ENCODE assay signal across 8 mouse cellular contexts in genomic region chr4:142248426-142248825, GRCm38 (mm10). TPM values are rescaled to one million over a fixed set of nuclear protein-coding genes. Genes with fewer than 3 reads are reported as not detected.
DNase-seq lines count a peak whose midpoint lies in the region; ATAC-seq and TF ChIP-seq lines count a peak whose summit lies in the region.

No protein-coding gene starts in this region.

- ATAC-seq in liver, embryonic 11.5 days (replicated peaks; ENCODE audit: low FRiP score), result peak; percentile 27; the same call in 1 of the 2 replicates
- ATAC-seq in neural tube, embryonic 11.5 days (ENCODE audit: insufficient read depth, low FRiP score, low TSS enrichment), result peak; percentile 28; the same call in 1 of the 2 replicates

- no peak overlapping the region for H3K4me3 ChIP-seq in kidney, adult 2 months (ENCODE audit: insufficient read depth, low read depth, low read length)
- no peak overlapping the region for H3K4me3 ChIP-seq in liver, embryonic 11.5 days (ENCODE audit: low read depth, low read length)
- no peak overlapping the region for H3K4me3 ChIP-seq in neural tube, embryonic 11.5 days (ENCODE audit: low read depth, low read length)

- H3K9me3 ChIP-seq in liver, embryonic 11.5 days (ENCODE audit: control insufficient read depth, low read length), result no peaks in the 10 kb centered on the region
- no peaks in the 10 kb centered on the region for H3K9me3 ChIP-seq in neural tube, embryonic 11.5 days (ENCODE audit: control insufficient read depth, low read length)

- intact Hi-C loops in gastrocnemius, postnatal 14 days (cut with DNase I; ENCODE audit: low total_unique reads), result loop anchor here (2.0 kb wide), 1 partner anchor 96 kb away; no protein-coding TSS in a partner anchor

- peak; percentile 83 for DNase-seq in kidney, adult 2 months
- DNase-seq in kidney, adult 11 months, result no peak
- peak; percentile 91 to 96 for DNase-seq in cerebellum, postnatal 10 days
- DNase-seq in gastrocnemius, postnatal 14 days, result peak; percentile 80
- peak; percentile 64 to 89 for DNase-seq in kidney, adult 8-10 months
- peak; percentile 74 for DNase-seq in liver, embryonic 11.5 days (ENCODE audit: low spot score)
- peak; percentile 87 for DNase-seq in neural tube, embryonic 11.5 days (ENCODE audit: low spot score)
- peak; percentile 93 for DNase-seq in testis, postnatal 10 days (ENCODE audit: low spot score)

- no peak overlapping the region for H3K9ac ChIP-seq in liver, embryonic 11.5 days (ENCODE audit: low read depth, low read length)
- H3K9ac ChIP-seq in neural tube, embryonic 11.5 days (ENCODE audit: low read length), result no peak overlapping the region

- no peaks in the 10 kb centered on the region for H3K36me3 ChIP-seq in kidney, adult 2 months (ENCODE audit: control insufficient read depth, insufficient read depth, low read length)
- H3K36me3 ChIP-seq in liver, embryonic 11.5 days (ENCODE audit: control insufficient read depth, insufficient read depth, low read length), result no peaks in the 10 kb centered on the region
- H3K36me3 ChIP-seq in neural tube, embryonic 11.5 days (ENCODE audit: control insufficient read depth, insufficient read depth, low read length), result no peaks in the 10 kb centered on the region; the same call in 1 of the 2 replicates

- H3K4me1 ChIP-seq in kidney, adult 2 months (ENCODE audit: control insufficient read depth, insufficient read depth, low read length), result 0 out of 2 replicates have a peak, but pooled peaks cover 2% of the 10 kb centered on the region
- no peaks in the 10 kb centered on the region; the same call in 1 of the 2 replicates for H3K4me1 ChIP-seq in liver, embryonic 11.5 days (replicated peaks; ENCODE audit: control insufficient read depth, insufficient read depth, low read length)
- 0 out of 2 replicates have a peak, but pooled peaks cover 3% of the 10 kb centered on the region for H3K4me1 ChIP-seq in neural tube, embryonic 11.5 days (ENCODE audit: control insufficient read depth, insufficient read depth, low read length)

- TF ChIP-seq POLR2A in kidney, adult 2 months (IDR thresholded peaks at IDR 0.05; ENCODE audit: low read depth, low read length), result no peak

- H3K27me3 ChIP-seq in kidney, adult 2 months (replicated peaks; ENCODE audit: control insufficient read depth, insufficient read depth, low read length), result no peaks in the 10 kb centered on the region
- no peaks in the 10 kb centered on the region for H3K27me3 ChIP-seq in liver, embryonic 11.5 days (replicated peaks; ENCODE audit: control insufficient read depth, insufficient read depth, low read length)
- H3K27me3 ChIP-seq in neural tube, embryonic 11.5 days (ENCODE audit: control insufficient read depth, insufficient read depth, low read length), result no peaks in the 10 kb centered on the region

- no peak overlapping the region for H3K27ac ChIP-seq in kidney, adult 2 months (ENCODE audit: insufficient read depth, low read depth, low read length)
- no peak overlapping the region for H3K27ac ChIP-seq in liver, embryonic 11.5 days (ENCODE audit: low read depth, low read length)
- H3K27ac ChIP-seq in neural tube, embryonic 11.5 days (ENCODE audit: low read depth, low read length), result no peak overlapping the region

- TF ChIP-seq CTCF in kidney, adult 2 months (conservative IDR thresholded peaks at IDR 0.05; ENCODE audit: insufficient read depth, insufficient read length, low read depth, low read length), result peak; percentile 91

- no peak overlapping the region for H3K4me2 ChIP-seq in liver, embryonic 11.5 days
- H3K4me2 ChIP-seq in neural tube, embryonic 11.5 days (ENCODE audit: low read depth), result no peak overlapping the region

- WGBS in kidney, adult 2 months, result 12% methylated on average over 5 of the region's 5 CpGs
- 10% methylated on average over 5 of the region's 5 CpGs for WGBS in liver, embryonic 11.5 days
- 13% methylated on average over 5 of the region's 5 CpGs for WGBS in neural tube, embryonic 11.5 days

RNA-seq across cellular contexts. Expression of gene Kazn, which starts 9.2 kb away (rescaled TPM):
- 76.1 and 80.8 TPM in 2 replicates for polyA plus RNA-seq in kidney, adult 2 months (2012; rRNA removed)
- total RNA-seq in gastrocnemius, postnatal 14 days (2021), result 1 to 10 TPM; 3.3 to 6.7 TPM
- polyA plus RNA-seq in liver, embryonic 11.5 days (2014; fragmentation: Nextera tagmentation; extraction: Ambion mirVana), result 4.0 and 4.4 TPM in 2 replicates
- 10.6 and 12.2 TPM in 2 replicates for polyA plus RNA-seq in neural tube, embryonic 11.5 days (2014; fragmentation: Nextera tagmentation; extraction: Ambion mirVana)
